Mouse (Mus musculus) liver, embryonic 11.5 days (tissue): ENCODE results near the gene Trip12. TPM values are rescaled to one million over a fixed set of nuclear protein-coding genes. Genes with fewer than 3 reads are reported as not detected.

Source experiments
- ATAC-seq: fragments of 200-750 bp; cut with Nextera tagmentation; replicated peaks from 2 replicates; pipeline ENCODE4 v1.8.0; 2017; ENCODE audit warnings: moderate number of reproducible peaks, mild to moderate bottlenecking, moderate TSS enrichment, moderate library complexity; ENCODE audit not compliant: low FRiP score
- DNase-seq: peaks from one replicate; pipeline ENCODE4 v3.0.0-alpha.2; 2017; ENCODE audit warnings: low spot score
- H3K27ac ChIP-seq: fragments of 300-500 bp; sonication (generic); 2 replicates; pipeline ENCODE4 v1.5.1; 2014; ENCODE audit warnings: mild to moderate bottlenecking, low read depth, low read length, control low read depth
- H3K27me3 ChIP-seq: fragments of 300-500 bp; sonication (generic); replicated peaks from 2 replicates; pipeline ENCODE4 v1.6.1; 2014; ENCODE audit warnings: low read length, mixed read lengths; ENCODE audit not compliant: control insufficient read depth, insufficient read depth
- H3K36me3 ChIP-seq: fragments of 300-500 bp; sonication (generic); 2 replicates; pipeline ENCODE4 v1.6.1; 2014; ENCODE audit warnings: mild to moderate bottlenecking, low read length, moderate library complexity, mixed read lengths; ENCODE audit not compliant: control insufficient read depth, insufficient read depth
- H3K4me1 ChIP-seq: fragments of 300-500 bp; sonication (generic); replicated peaks from 2 replicates; pipeline ENCODE4 v1.6.1; 2014; ENCODE audit warnings: low read length, mixed read lengths; ENCODE audit not compliant: control insufficient read depth, insufficient read depth
- H3K4me2 ChIP-seq: fragments of 300-500 bp; sonication (generic); 2 replicates; pipeline ENCODE4 v1.6.1; 2014; ENCODE audit warnings: mild to moderate bottlenecking, control low read depth, moderate library complexity
- H3K4me3 ChIP-seq: fragments of 300-500 bp; sonication (generic); 2 replicates; pipeline ENCODE4 v1.5.1; 2014; ENCODE audit warnings: low read depth, low read length, control low read depth
- H3K9ac ChIP-seq: fragments of 300-500 bp; sonication (generic); 2 replicates; pipeline ENCODE4 v1.6.1; 2014; ENCODE audit warnings: low read depth, low read length, control low read depth
- H3K9me3 ChIP-seq: fragments of 300-500 bp; sonication (generic); 2 replicates; pipeline ENCODE4 v1.6.1; 2016; ENCODE audit warnings: low read length, inconsistent platforms, mixed read lengths; ENCODE audit not compliant: control insufficient read depth
- WGBS: fragments of 180-500 bp; shearing (Covaris S2); extraction: QIAGEN DNeasy Blood & Tissue Kit; methylation state at CpG from one replicate; pipeline ENCODE4 v1.1.7; 2014; 5-methylcytosine and 5-hydroxymethylcytosine counted together
- polyA plus RNA-seq: library from polyadenylated mRNA; unstranded; fragments of >200 nt; fragmentation: Nextera tagmentation; extraction: Ambion mirVana; gene quantifications from 2 replicates; pipeline ENCODE4 v1.2.1, GENCODE M21; 2014

Trip12 gene
- polyA plus RNA-seq, 1 experiment from 2014 or later, result 78.1 TPM

DNA sequence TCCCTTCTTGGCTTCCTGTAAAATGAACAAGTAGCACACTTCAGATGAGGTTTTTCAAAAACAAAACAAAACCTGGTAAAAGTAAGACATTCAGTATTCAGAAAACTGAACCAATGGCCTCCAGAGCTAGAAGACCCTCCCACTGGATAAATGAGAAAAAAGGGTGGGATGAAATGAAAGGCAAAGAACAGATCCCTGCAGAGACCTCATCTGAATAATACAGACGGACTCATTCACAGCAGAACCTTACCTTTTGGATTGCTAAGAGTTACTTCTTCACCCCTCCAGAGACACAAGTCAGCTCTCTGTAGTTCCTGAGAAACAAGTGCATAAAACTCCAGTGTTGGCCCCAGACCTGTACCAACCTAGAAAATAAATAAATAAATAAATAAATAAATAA, 108.6 kb downstream of the Trip12 start:
- Histone ChIP-seq H3K9ac (no peak overlapping the region), H3K4me1 (no peaks in the 10 kb centered on the region), H3K4me2 (no peak overlapping the region), H3K27ac (no peak overlapping the region), H3K27me3 (no peaks in the 10 kb centered on the region), H3K4me3 (no peak overlapping the region), H3K36me3 (peaks cover 12% of the 10 kb centered on the region; the same call in 1 of the 2 replicates), H3K9me3 (no peaks in the 10 kb centered on the region)
- ATAC-seq (no peak), DNase-seq (no peak)
- 95% methylated on average over 1 of the region's 1 CpGs for WGBS

DNA sequence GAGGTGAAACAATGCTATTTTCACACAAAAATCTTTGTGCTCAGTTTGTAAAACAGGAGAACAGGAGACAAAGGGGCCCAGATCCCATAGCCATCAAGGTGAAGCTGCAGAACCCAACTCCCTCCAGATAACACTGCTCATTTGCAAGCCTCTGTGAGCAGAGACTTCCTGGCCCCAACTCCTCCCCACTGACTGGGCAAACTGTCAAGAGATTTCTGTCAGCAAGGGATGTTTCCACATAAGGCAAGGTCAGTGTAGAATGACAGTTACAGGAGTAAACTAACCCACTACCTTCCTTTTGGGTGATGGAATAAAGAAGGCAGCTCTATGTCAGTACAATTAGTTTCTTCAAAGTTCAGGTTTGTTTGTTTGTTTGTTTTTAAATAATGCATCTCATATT, 117.5 kb downstream of the Trip12 start:
- Histone ChIP-seq H3K9ac (no peak overlapping the region), H3K9me3 (no peaks in the 10 kb centered on the region), H3K27ac (no peak overlapping the region), H3K27me3 (no peaks in the 10 kb centered on the region), H3K4me3 (no peak overlapping the region), H3K4me1 (no peaks in the 10 kb centered on the region), H3K4me2 (no peak overlapping the region), H3K36me3 (peaks cover 13% of the 10 kb centered on the region)
- DNase-seq (no peak), ATAC-seq (no peak)

DNA sequence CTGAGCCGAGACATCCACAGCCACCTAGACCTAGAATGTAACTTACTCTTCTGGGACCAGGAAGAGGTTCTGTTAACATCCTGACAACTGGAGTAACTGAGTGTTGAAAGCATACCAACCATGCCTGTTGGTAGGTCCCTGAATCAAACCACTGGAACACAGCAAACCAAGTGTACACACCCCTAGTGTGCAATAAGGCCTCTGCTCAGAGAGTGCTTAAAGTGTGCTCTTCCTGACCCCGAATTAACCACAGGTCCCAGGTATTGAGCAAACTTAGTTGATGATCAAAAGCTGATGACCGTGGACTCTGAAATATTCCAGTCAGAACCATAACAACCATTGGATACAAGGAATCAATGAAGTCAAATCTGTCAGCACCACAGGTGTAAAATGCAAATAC, 117.9 kb downstream of the Trip12 start:
- Histone ChIP-seq H3K36me3 (peaks cover 11% of the 10 kb centered on the region), H3K27me3 (no peaks in the 10 kb centered on the region), H3K9ac (no peak overlapping the region), H3K4me1 (no peaks in the 10 kb centered on the region), H3K4me2 (no peak overlapping the region), H3K4me3 (no peak overlapping the region), H3K9me3 (no peaks in the 10 kb centered on the region), H3K27ac (no peak overlapping the region)
- 89% methylated on average over 3 of the region's 3 CpGs for WGBS
- DNase-seq (no peak), ATAC-seq (no peak)

- no peak for DNase-seq
- H3K36me3 ChIP-seq, result peaks cover 11% of the 10 kb centered on the region
- ATAC-seq, result no peak
- no peaks in the 10 kb centered on the region for H3K9me3 ChIP-seq
- no peak overlapping the region for H3K9ac ChIP-seq
- H3K27me3 ChIP-seq, result no peaks in the 10 kb centered on the region
- no peak overlapping the region for H3K27ac ChIP-seq
- H3K4me3 ChIP-seq, result no peak overlapping the region
- no peak overlapping the region for H3K4me2 ChIP-seq
- H3K4me1 ChIP-seq, result no peaks in the 10 kb centered on the region
- 82% methylated on average over 3 of the region's 3 CpGs for WGBS
Measured at GRCm38 (mm10) chr1:84721942-84722341, 118.4 kb downstream of the Trip12 start.

DNA sequence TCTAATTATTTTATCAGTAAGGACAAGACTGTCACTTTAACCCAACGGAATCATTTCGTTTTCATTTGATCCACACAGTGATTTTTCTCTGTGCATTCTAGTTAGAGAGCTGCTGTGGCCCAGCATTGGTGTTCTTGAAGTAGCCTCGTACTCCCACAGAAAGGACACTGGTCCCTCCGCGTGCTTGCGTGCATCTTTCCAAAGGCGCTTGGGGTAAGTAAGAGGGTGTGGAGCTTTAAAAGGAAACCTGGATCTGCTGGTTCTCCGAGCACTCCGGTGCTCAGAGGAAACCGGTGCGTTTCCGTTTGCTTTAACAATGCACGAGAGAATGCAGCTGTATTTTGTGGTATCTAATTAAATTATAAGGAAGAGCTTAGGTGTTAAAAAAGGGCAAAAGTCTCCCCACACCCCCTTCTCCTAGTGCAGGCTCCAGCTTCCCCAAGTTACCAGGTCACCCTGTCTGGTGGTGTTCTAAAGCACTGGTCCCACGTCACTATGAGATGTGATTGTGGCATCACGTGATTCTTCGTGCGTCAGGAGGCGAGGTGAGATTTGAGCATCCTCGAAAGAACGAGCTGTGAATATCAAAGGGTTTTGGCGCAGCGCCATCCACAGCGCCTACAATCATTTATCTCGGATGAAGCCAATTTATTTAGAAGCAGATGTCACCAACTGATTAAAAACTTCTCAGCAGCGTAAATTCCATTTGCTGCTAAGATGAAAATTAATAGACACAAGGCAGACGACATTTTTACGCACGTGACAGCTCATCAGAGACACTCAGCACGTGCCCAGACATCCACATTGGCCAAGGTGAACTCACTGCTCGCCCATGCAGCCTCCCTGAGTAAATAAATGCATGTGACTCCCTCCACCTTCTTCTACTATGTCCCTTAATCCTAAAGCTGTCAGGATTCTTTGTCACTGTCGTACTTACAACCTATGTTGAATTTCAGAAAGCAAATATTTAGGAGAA, 130.2 kb downstream of the Trip12 start:
- H3K4me3 ChIP-seq, result no peak overlapping the region
- no peak for DNase-seq
- 23% methylated on average over 31 of the region's 31 CpGs for WGBS

GRCm38 (mm10) chr1:84709406-84709805, 130.9 kb downstream of the Trip12 start:
- Histone ChIP-seq H3K4me2 (peak overlapping the region; percentile 33; the same call in 1 of the 2 replicates), H3K36me3 (no peaks in the 10 kb centered on the region), H3K27ac (no peak overlapping the region), H3K27me3 (peaks cover 8% of the 10 kb centered on the region; the same call in 1 of the 2 replicates), H3K4me1 (no peaks in the 10 kb centered on the region), H3K9me3 (no peaks in the 10 kb centered on the region), H3K9ac (no peak overlapping the region), H3K4me3 (no peak overlapping the region)
- ATAC-seq, result no peak
- 44% methylated on average over 5 of the region's 5 CpGs for WGBS
- DNase-seq, result no peak

More for the DNA sequence above, 130.2 kb downstream of the Trip12 start:
- Histone ChIP-seq H3K27ac (no peak overlapping the region), H3K4me1 (no peaks in the 10 kb centered on the region), H3K9me3 (no peaks in the 10 kb centered on the region), H3K27me3 (peaks cover 8% of the 10 kb centered on the region; the same call in 1 of the 2 replicates), H3K4me2 (peak overlapping the region; percentile 33; the same call in 1 of the 2 replicates), H3K36me3 (no peaks in the 10 kb centered on the region), H3K9ac (no peak overlapping the region)
- ATAC-seq, result no peak

GRCm38 (mm10) chr1:84700254-84700653, 140.1 kb downstream of the Trip12 start:
- peaks cover 4% of the 10 kb centered on the region for H3K4me1 ChIP-seq
- H3K36me3 ChIP-seq, result no peaks in the 10 kb centered on the region
- H3K27me3 ChIP-seq, result peaks cover 14% of the 10 kb centered on the region
- no peaks in the 10 kb centered on the region for H3K9me3 ChIP-seq
- H3K27ac ChIP-seq, result no peak overlapping the region
- 97% methylated on average over 6 of the region's 6 CpGs for WGBS
- H3K9ac ChIP-seq, result no peak overlapping the region
- H3K4me3 ChIP-seq, result no peak overlapping the region
- no peak overlapping the region for H3K4me2 ChIP-seq
- DNase-seq (no peak), ATAC-seq (no peak)

DNA sequence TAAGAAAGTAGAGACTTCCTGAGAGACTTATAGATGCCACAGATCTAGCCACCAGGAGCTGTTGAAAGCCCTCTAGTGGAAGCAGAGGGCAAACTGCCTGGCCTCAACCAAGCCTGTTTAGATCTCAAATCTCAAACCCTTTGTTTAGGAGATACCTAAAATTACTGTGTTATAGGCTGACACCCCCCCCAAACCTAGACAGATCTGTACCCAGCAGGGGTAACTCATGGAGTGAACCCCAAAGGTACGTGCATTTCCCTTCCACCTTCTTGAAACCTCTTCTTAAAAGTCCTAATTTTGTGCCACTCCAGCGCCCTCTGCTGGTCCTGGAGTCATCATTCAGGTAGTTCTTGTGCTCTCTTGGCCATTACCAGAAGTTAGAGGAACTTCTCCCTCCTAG, 143.2 kb downstream of the Trip12 start:
- no peak overlapping the region for H3K4me3 ChIP-seq
- H3K27ac ChIP-seq, result no peak overlapping the region
- H3K4me1 ChIP-seq, result peaks cover 4% of the 10 kb centered on the region
- ATAC-seq (no peak), DNase-seq (no peak)
- 3% methylated on average over 2 of the region's 2 CpGs for WGBS
- H3K9ac ChIP-seq, result no peak overlapping the region
- no peak overlapping the region for H3K4me2 ChIP-seq
- no peaks in the 10 kb centered on the region for H3K36me3 ChIP-seq
- H3K9me3 ChIP-seq, result no peaks in the 10 kb centered on the region
- H3K27me3 ChIP-seq, result peaks cover 24% of the 10 kb centered on the region
